Mouse (Mus musculus) neutrophil, adult 59 days (primary cell): ENCODE data around the gene Vmn1r135. TPM values are rescaled to one million over a fixed set of nuclear protein-coding genes. Genes with fewer than 3 reads are reported as not detected.

Experiments used
- total RNA-seq, 2 experiments: library from RNA; stranded (reverse); gene quantifications; 1 replicate in 1 of 2; 2 replicates in 1 of 2; pipeline ENCODE4 v1.2.4; 2023

The Vmn1r135 gene
- not detected for total RNA-seq

GRCm38 (mm10) chr7:21832051-21832450 lies at the start of gene Vmn1r135:
Gene Vmn1r135 (plus strand): TSS chr7:21832351.

DNA sequence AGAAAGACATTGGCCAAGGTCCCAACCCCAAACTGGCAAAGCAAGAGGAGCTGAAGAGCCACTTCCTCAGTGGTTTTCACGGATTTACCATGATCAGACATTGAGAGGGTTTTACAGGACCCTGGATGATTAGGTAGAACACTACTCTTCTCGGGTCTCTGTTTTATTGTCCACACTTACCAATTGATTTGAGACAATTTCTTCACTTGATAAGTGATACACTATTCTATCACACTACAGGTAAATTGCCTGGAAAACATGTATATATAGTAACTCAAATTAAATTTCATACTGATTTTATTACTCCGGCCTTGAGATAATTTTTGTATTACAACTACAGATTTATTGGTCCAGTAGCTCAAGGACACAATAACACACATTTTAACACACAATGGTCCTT lies 35.5 kb upstream of the Vmn1r135 start, which contains the start of gene Gm4177:
Gene Gm4177, minus strand, starts transcription at position 101 of the 400 bp plus-strand sequence.

DNA sequence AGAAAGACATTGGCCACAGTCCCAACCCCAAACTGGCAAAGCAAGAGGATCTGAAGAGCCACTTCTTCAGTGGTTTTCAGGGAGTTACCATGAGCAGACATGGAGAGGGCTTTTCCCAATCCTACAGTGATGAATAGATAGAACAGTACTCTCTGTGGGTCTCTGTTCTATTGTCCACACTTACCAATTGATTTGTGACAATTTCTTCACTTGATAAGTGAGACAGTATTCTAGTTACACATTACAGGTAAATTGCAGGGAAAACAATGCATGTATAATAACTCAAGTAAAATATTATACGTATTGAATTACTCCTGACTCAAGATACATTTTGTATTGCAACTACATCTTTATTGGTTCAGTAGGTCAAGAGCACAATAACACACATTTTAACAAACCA lies 12.0 kb downstream of the Vmn1r135 start, which contains the start of gene Gm5725:
Gene Gm5725, minus strand, starts transcription at position 101 of the 400 bp plus-strand sequence.

Other genes starting within 250 kb of the Vmn1r135 start
- not detected for gene Vmn1r132, start 218.3 kb upstream of the Vmn1r135 start, total RNA-seq
- not detected for gene Gm4175, start 70.9 kb upstream of the Vmn1r135 start, total RNA-seq
- not detected for gene Gm4177, start 35.6 kb upstream of the Vmn1r135 start, total RNA-seq
- gene Gm5725, start 11.9 kb downstream of the Vmn1r135 start, total RNA-seq, result not detected
- gene Gm5891, start 88.9 kb downstream of the Vmn1r135 start, total RNA-seq, result not detected
- gene Vmn1r137, start 162.2 kb downstream of the Vmn1r135 start, total RNA-seq, result not detected
- gene Vmn1r138, start 196.5 kb downstream of the Vmn1r135 start, total RNA-seq, result not detected
- gene Gm6176, start 224.0 kb downstream of the Vmn1r135 start, total RNA-seq, result not detected
- not detected for gene Vmn1r139, start 236.7 kb downstream of the Vmn1r135 start, total RNA-seq